Mouse (Mus musculus): ENCODE measurements at regions not wholly inside any gene's neighbourhood (a gene's known extent, or its start where the extent isn't known, plus 50 kb on each side); places are given as distances from the start of the nearest gene placed in this dataset.

- DNase-seq (ENCODE audit: low read depth, low spot score): no peak
Observed at GRCm38 (mm10) chr4:35640866-35641265, 414.9 kb upstream of the C9orf72 start.

GRCm38 (mm10) chr4:35606200-35606599 lies 380.2 kb upstream of the C9orf72 start:
- no peak for DNase-seq (ENCODE audit: low read depth, low spot score)

GRCm38 (mm10) chr4:35578086-35578485 lies 352.1 kb upstream of the C9orf72 start:
- DNase-seq (ENCODE audit: low read depth, low spot score): no peak

- no peak for DNase-seq (ENCODE audit: low read depth, low spot score)
Observed at GRCm38 (mm10) chr4:35575179-35575974, 349.4 kb upstream of the C9orf72 start.

GRCm38 (mm10) chr4:35571541-35572447 lies 345.8 kb upstream of the C9orf72 start:
- no peak for DNase-seq (ENCODE audit: low read depth, low spot score)

GRCm38 (mm10) chr4:35561303-35561702 lies 335.3 kb upstream of the C9orf72 start:
- DNase-seq (ENCODE audit: low read depth, low spot score): no peak

- no peak for DNase-seq (ENCODE audit: low read depth, low spot score)
Observed at GRCm38 (mm10) chr4:35560004-35560403, 334.0 kb upstream of the C9orf72 start.

- no peak for DNase-seq (ENCODE audit: low read depth, low spot score)
Observed at GRCm38 (mm10) chr4:35553309-35553708, 327.3 kb upstream of the C9orf72 start.

- peak; percentile 6 for DNase-seq (ENCODE audit: low read depth, low spot score)
Observed at GRCm38 (mm10) chr4:35551988-35552387, 326.0 kb upstream of the C9orf72 start.

- no peak for DNase-seq (ENCODE audit: low read depth, low spot score)
Observed at GRCm38 (mm10) chr4:35534565-35535279, 308.7 kb upstream of the C9orf72 start.

- no peak for DNase-seq (ENCODE audit: low read depth, low spot score)
Observed at GRCm38 (mm10) chr4:35534154-35534553, 308.2 kb upstream of the C9orf72 start.

Measured in 3T3-L1 (cell line).